Mouse (Mus musculus) testis, postnatal 14 days (tissue): ENCODE measurements around the gene Serpinb6b.
A peak's percentile ranks its signal among the peaks of the same experiment; 100 is the strongest.

Experiments
- DNase-seq: peaks from one replicate; pipeline ENCODE4 v3.0.0; 2021; ENCODE audit warnings: low spot score

Gene Serpinb6b

DNA sequence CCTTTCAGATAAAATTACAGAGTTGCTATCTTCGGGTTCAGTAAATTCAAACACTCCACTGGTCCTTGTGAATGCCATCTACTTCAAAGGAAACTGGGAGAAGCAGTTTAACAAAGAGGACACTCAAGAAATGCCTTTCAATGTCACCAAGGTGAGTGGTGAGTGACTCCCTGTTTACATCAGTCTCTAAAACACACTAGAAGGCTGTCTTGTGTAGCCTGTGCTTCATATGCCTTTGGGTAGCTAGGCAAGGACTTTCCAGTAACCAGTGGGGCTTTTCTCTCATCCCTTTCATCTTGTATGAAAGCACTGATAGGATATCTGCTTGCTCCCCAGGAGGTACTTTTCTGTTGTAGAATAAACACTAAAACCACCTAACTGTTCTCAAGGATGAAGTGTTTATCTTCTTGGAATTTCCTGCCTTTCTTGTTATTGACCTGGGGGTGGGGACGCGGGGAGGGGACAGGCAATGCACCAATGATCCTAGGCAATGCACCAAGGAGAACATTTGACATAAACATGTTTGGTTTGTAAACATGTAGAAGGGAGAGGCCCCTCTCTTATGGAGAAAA, 10.0 kb downstream of the Serpinb6b start:
- DNase-seq, result no peak

DNA sequence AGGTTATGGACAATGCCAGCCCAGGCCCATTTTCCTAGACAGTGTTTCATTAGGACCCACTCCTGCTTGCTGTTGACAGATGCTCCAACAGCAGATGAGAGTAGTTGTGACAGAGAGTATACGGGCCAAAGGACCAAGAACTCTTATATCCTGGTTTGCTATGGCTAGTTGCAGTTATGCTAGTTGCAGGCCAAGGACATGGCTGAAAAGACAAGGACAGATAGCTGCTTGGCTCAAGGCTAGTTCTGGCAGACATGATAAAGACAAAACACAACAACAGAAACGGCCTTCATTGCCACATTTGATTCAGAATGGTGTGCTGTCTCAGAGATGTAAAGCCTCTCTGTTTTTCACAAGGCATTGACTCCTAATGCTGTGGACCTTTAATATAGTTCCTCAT, 10.7 kb downstream of the Serpinb6b start:
- no peak for DNase-seq

GRCm38 (mm10) chr13:32982556-32983042, 17.6 kb downstream of the Serpinb6b start:
- no peak for DNase-seq

GRCm38 (mm10) chr13:32986256-32986655, 21.2 kb downstream of the Serpinb6b start:
- DNase-seq, result no peak

DNA sequence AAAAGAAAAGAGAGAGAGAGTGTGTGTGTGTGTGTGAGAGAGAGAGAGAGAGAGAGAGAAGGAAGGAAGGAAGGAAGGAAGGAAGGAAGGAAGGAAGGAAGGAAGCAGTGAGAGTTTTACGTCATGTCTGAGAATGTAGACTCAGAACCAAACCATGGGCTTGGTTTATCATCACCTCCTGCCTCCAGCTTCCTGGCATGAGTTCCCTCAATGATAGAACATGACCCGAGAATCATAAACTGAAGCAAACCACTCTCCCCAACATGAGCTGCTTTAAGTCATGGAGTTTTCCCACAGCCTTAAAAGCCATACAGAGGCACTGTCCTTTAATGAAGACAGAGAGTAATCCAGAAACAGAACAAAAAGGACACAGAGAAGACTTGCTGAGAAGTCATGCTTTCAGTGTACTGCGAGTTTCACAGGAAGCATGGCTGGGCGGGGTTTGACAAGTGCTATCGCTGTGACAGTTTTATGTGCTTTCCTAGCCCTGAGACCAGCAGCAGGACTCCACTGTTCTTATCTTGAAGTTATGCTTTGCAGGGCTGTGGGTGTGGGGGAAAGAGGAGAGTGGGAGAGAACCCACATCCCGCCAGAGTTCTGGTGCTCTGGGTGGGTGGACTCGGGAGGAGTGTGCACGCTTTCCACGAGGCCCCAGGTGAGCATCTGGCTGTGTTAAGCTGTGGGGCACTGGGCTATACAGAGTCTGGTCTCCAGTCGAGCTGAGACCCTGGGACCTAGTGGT, 28.3 kb downstream of the Serpinb6b start:
- DNase-seq, result no peak

GRCm38 (mm10) chr13:32993894-32994242, 28.9 kb downstream of the Serpinb6b start:
- no peak for DNase-seq

- DNase-seq, result no peak
Observed at GRCm38 (mm10) chr13:32995051-32995450, 30.0 kb downstream of the Serpinb6b start.

- no peak for DNase-seq
Observed at GRCm38 (mm10) chr13:33001341-33001740, 36.3 kb downstream of the Serpinb6b start.

DNA sequence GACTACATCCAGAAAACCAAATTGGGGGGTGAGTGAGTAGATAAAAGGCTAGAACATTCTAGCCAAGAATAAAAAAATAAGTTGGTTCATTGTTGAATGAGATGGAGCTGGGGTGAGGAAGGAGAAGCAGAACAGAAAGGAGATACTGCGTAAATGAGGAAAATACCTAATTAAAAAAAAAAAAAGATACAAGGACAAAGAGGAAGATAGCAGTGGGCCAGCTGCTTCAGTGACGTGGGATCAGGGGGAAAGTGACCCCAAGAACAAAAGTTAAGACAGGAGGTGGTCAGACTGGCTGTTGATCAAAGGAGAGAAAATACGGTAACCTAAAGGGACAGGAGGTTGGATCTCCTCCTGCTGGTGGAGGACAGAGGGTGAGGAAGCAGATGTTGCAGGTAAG, 37.9 kb downstream of the Serpinb6b start, which contains the start of gene Serpinb9:
Serpinb9 (plus strand) TSS at position 301 of the 400 bp plus-strand sequence.
- DNase-seq, result no peak

- no peak for DNase-seq
Observed at GRCm38 (mm10) chr13:33003523-33004413, 38.8 kb downstream of the Serpinb6b start.

GRCm38 (mm10) chr13:33004414-33005105, 39.6 kb downstream of the Serpinb6b start:
- peak; percentile 77 for DNase-seq

- no peak for DNase-seq
Observed at GRCm38 (mm10) chr13:33005501-33006075, 40.6 kb downstream of the Serpinb6b start.

DNA sequence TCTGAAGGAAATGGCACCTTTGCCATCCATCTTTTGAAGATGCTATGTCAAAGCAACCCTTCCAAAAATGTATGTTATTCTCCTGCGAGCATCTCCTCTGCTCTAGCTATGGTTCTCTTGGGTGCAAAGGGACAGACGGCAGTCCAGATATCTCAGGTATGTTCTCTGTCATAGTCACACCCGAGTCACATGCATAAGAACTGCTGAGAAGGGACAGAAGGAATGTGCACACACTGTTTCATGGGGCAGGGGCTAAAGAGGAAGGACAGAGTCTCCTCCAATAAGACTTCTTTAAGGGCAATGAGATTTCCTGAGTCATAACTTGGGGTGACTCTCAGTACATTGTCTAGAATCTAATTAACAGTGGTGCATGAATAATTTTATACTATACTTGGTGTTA, 41.5 kb downstream of the Serpinb6b start:
- DNase-seq, result no peak

DNA sequence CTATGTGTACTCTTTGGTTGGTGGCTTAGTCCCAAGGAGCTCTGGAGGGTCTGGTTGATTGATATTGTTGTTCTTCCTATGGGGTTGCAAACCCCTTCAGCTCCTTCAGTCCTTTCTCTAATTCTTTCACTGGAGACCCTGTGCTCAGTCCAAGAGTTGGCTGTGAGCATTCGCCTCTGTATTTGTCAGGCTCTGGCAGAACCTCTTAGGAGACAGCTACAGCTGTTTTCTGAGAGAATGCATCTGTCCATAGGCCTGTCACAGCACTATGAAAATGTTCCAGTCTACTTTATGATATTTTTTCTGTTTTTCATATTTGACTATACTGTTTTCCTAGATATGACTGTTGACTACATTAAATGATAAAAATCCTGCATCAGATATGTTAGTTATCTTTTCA, 47.4 kb downstream of the Serpinb6b start:
- DNase-seq, result no peak

GRCm38 (mm10) chr13:33013271-33013670, 48.3 kb downstream of the Serpinb6b start:
- DNase-seq, result no peak

DNA sequence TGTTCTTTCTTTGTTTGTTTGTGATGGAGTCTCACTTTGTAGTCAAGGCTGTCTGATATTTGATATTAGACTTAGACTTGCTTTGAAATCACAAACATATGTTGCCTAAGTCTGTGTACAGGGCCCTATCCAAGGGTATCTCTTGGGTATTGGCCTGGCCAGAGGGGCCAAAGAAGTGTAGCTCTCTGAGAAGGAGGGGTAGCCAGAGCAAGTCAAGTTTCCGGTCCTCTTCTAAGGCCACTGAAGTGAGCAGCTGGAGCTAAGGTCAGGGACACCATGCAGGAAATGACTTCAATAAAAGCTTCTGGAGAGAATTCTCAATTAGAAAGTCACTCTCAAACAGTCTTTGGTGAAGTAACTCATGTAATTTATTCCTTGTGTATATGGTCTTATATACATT, 57.4 kb downstream of the Serpinb6b start:
- no peak for DNase-seq

DNA sequence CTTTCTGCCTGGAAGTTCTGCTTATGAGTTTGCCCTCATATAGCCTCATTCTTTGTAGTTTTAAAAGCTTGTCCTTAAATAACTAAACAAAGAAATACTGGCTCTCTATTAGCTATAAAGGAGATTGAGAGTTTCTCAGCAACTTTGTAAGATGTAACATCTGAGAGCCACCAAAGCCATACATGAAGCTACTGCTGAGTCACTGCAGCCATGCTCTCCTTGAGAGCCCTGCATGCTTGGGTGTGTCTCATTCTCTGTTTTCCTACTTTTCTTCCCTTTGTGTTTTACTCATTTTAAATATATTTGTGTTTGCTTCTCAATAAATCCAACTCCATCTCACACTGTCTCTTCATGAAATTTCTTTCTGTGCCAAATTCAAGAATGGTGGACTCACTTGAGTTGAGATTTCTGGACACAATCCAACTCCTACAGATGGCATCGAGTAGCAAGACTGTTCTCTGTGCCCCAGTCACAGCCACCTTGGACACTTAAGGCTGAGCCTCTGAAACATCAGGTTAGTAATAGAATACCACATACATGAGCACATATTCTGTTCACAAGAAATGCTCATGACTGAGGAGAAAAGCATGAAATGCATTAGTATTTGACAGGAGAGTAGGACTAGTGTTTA, 61.5 kb downstream of the Serpinb6b start:
- DNase-seq, result no peak

DNA sequence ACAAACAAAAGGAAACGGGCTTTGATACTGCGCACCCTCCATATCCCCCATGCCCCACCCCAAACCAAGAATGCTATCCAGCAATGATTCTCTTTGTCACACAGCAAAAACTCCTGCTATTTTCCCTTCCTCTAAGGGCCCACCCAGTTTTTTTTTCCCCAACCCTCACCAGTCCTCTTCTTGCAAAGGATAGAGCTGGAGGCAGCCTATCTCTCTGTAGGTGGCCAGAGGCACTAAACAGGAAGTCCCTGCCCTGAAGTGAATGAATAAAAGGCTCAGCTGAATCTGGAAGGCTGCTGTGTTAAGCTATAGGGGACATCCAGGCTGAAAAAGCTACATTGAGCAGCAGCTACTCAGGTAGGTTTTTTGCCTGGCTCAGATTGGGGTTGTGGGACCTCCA, 62.2 kb downstream of the Serpinb6b start, which contains the start of gene Serpinb9b:
Serpinb9b (plus strand) TSS at position 173 of the 400 bp plus-strand sequence.
- DNase-seq, result no peak

DNA sequence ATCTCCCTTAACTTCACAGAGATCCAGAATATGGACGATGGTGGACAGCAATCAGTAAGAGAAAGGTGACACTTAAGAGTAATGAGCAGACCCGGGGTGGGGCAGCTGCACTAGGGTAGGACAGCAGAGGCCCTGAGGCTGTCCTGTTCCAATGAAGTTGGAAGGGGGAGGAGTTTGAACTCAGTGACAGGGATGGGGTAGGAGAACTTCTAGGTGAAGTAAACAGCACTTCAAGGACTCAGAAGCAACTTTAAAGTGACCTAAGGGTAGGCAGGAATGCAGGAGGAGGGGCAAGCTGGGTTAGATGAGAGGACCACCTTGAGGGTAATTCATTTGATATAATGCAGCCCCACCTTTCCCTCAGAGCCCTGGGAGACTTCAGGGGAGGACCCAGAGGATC, 63.1 kb downstream of the Serpinb6b start:
- no peak for DNase-seq

DNA sequence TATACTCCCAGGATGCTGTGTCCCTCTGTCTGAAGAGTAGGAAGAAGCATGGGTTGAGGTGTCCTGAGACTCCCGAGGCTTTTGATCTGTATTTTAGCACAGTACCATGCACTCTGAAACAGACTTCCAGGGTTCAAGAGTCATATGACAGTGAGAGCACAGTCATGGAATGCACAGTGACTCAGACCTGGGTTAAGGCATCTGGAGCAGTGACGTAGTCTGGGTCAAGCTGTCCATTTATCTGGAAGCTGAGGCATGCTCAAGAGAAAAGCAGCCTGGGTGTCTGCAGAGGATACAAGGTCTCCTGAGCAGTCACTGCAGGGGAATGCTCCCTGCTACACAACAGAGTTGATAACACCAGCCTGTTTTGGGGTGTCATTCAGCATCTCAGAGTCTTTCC, 63.5 kb downstream of the Serpinb6b start:
- no peak for DNase-seq
